Mouse (Mus musculus): ENCODE results near the gene Prr14l. TPM values are rescaled to one million over a fixed set of nuclear protein-coding genes. Genes with fewer than 3 reads are reported as not detected.

Prr14l gene
- polyA plus RNA-seq (2012; rRNA removed; ENCODE audit: low replicate concordance): 12.1 and 23.9 TPM in 2 replicates

DNA sequence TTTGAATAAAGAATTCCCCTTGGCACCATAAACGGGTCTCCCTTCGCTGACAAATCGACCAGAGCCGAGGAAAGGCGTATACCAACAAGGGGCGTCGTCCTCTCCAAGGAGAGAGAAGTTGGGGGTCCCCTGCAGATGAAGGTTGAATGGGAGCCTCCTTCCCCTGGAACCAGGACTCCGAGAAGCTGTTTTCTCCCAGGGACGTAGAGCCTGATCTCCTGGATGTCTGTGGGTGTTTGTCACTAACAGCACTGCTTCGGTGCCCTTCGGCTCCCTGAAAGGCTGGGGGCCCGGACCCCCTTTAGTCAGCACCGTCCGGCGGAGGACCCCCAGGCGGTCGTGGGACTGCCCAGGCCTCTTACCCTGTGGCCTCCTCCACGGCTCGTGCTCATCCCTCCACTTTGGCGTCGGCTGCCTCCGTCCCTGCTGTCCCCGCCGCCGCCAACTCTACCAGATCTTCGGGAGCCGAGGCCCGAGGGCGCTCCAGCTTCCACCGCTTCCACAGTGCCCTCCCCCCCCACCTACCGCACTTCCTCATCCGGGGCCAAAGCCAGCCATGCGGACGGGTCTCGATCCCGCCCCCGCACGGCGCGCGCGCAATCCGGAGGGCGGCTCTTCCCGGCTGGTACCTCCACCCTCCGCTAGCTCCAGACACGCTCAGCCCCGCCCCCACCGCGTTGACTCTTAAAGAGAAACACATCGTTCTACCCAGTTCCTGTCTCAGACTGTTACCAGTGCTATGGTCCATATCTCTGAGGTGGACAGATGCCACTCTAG is at the start of gene Prr14l:
TSS of gene Prr14l (minus strand) at position 526 of the 777 bp plus-strand sequence.

DNA sequence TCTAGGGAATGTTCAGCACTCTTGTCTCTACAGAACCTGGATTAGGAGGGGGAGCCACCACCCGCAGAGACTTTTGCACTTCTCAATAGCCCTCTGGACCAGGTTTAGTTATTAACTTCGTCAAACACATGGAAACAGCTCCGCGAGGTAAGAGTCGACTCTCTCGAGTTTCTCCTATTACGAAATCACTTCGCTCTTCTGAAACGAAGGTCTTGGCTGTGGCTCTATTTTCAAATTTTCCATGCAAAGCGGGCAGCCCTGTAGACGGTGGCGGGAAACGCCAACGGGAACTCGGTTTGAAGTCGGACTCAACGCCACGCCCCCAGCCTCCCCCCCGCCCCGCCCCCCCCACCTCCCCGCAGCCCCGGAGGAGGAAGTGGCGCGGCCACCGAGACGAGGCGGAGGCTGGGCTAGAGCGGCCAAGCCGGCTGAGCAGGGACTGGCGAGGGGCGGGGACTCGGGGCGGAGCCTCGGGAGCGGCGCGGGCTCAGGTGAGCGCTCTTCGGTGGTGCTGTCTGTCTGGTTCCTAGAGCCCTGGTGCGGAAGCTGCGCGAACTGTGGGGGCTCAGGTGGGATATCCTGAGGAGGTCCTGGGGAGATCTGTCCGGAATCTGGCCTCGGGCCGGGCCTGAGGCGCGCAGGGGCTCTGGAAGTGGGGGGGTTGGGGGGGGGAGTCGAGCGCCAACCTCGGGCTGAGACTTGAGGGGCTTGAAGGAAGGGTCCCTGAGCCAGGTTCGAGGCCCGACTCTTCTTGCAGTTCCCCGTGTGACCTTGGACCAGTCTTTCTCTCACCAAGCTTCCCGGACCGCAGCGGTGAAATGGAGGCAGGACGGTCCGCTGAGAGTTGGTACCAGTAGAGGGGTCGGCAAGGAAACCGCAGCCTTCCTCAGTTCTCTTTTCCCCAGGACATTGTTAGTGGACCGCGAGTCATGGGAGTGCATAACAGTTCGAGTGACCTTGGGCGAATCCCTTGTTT is 9.5 kb upstream of the Prr14l start, which contains the start of gene Depdc5:
TSS of gene Depdc5 (plus strand) at position 449 of the 976 bp plus-strand sequence.

GRCm38 (mm10) chr5:32827009-32827408 is 27.0 kb downstream of the Prr14l start, which contains the start of gene Gm20671:
TSS of gene Gm20671 (minus strand) at chr5:32827109.

DNA sequence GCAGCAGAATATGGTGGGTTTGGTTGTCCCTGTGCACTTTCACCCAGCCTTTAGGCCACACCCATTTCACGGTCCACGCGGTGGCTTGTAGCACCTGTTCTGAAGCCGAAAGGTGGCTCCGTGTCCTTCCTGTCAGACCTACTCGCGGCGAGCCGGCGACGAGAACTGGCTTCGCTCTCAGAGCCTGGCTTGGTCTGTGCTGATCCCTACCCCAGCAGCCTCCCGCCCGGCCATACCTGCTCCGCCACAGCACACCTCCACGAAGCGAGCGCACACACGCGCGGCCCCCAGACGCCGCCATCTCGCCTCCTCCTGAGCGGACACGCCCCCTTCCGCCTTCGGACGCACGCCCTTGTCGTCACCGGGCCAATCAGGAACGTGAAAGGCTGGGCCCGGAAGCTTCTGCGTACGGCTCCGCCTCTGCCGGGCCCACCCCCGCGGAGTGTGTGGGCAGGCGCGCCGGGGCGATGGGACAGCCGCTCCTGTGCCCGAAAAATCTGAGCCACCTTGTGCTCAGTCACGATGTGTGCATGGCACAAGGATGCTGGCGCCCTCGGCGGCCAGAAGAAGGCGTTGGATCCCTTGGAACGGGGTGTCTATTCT is 68.6 kb downstream of the Prr14l start, which contains the start of gene Pisd:
TSS of gene Pisd (minus strand) at position 334 of the 603 bp plus-strand sequence.

Other genes with a start within 250 kb of the Prr14l start
- gene Yes1, start 243.1 kb downstream of the Prr14l start, polyA plus RNA-seq (2012; rRNA removed; ENCODE audit: low replicate concordance): 1.9 and 2.8 TPM in 2 replicates
- 63.1 and 72.0 TPM in 2 replicates for gene Pisd, start 68.6 kb downstream of the Prr14l start, polyA plus RNA-seq (2012; rRNA removed; ENCODE audit: low replicate concordance)
- gene Gm20671, start 27.1 kb downstream of the Prr14l start, polyA plus RNA-seq (2012; rRNA removed; ENCODE audit: low replicate concordance): 8.8 and 24.5 TPM in 2 replicates
- 10.6 and 15.1 TPM in 2 replicates for gene Depdc5, start 9.4 kb upstream of the Prr14l start, polyA plus RNA-seq (2012; rRNA removed; ENCODE audit: low replicate concordance)
- gene Ywhah, start 164.6 kb upstream of the Prr14l start, polyA plus RNA-seq (2012; rRNA removed; ENCODE audit: low replicate concordance): 96.2 and 111 TPM in 2 replicates
- gene Slc5a1, start 250.0 kb upstream of the Prr14l start, polyA plus RNA-seq (2012; rRNA removed; ENCODE audit: low replicate concordance): 1.7 and 1.8 TPM in 2 replicates

All from mammary gland, adult 2 months (tissue).